Mouse (Mus musculus) neural tube, embryonic 10.5 days (tissue): Measurements from ENCODE around the gene Cep97.
A peak's percentile ranks its signal among the peaks of the same experiment; 100 is the strongest.
"Not testable (repeated sequence)": the region's sequence is repeated elsewhere in the genome, so short reads cannot be mapped to it uniquely, and the experiment has no call there.

ENCODE experiments used
- DNase-seq: peaks from one replicate; pipeline ENCODE4 v3.0.0-alpha.2; 2017; ENCODE audit warnings: low spot score; ENCODE audit errors: extremely low spot score

The Cep97 gene

DNA sequence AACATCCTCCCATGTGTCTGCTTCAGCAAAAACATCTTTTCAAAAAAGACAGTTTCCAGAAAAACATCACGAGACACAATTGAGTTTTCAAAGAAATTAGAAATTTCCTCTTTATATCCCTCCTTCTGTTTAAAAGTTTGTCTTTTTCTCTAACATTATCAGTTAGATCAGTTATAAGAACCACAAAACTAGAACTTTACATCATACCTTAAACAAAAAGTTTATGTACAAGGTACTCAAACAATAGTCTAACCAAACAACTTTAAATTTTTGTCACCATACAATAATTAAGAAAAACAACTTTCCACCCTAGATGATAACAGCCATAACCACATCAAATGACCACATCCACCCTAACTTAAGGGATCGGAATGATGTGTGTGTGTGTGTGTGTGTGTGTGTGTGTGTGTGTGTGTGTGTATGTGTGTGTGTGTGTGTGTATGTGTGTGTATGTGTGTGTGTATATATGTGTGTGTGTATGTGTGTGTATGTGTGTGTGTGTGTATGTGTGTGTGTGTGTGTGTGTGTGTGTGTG is 13.3 kb upstream of the Cep97 start:
- not testable (repeated sequence) for DNase-seq

- DNase-seq: no peak
These were observed 12.6 kb upstream of the Cep97 start for GRCm38 (mm10) chr16:55947266-55947665.

DNA sequence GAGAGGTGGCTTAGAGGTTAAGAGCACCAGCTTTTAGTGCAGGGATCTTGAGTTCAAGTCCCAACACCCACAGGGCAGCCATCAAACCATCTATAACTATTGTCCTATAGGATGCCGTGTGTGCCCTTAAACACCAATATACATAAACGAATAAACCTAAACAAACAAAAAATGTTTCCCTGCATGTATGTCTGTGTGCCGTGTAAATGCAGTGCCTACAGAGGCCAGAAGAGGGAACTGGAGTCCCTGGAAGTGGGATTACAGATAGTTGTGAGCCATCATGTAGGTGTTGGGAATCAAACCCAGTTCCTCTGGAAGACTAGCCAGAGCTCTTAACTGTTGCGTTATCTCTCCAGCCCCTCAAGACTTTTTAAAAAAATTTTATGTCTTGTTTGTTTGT is 6.1 kb upstream of the Cep97 start:
- DNase-seq: no peak

GRCm38 (mm10) chr16:55939703-55940102 is 5.0 kb upstream of the Cep97 start:
- no peak for DNase-seq

- DNase-seq: no peak
These were observed 4.1 kb upstream of the Cep97 start for GRCm38 (mm10) chr16:55938761-55939160.

GRCm38 (mm10) chr16:55933681-55934343 is 843 bp downstream of the Cep97 start:
- no peak for DNase-seq

GRCm38 (mm10) chr16:55924010-55924409 is 10.6 kb downstream of the Cep97 start:
- DNase-seq: no peak

- no peak for DNase-seq
These were observed 12.6 kb downstream of the Cep97 start for GRCm38 (mm10) chr16:55922079-55922478.

DNA sequence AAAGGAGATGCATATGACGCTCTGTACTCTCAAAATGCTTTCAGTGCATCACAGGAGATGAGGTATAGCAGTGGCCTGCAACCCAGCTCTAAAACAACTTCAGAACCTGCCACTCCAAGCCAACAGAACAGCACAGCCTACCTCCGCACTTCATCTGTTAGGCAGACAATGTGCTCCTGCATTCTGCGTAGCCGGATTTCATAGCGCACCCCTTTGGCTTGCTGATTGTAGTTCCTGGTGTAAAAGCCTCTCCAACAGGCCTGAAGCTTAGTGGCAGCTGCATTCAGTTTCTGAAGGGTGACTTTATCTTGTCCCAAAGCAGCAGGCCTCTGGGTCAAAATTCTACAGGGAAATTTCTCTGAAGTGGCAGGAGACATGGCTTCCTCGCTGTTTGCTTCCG is 19.9 kb downstream of the Cep97 start:
- no peak for DNase-seq

- no peak for DNase-seq
These were observed 24.4 kb downstream of the Cep97 start for GRCm38 (mm10) chr16:55910208-55910793.

DNA sequence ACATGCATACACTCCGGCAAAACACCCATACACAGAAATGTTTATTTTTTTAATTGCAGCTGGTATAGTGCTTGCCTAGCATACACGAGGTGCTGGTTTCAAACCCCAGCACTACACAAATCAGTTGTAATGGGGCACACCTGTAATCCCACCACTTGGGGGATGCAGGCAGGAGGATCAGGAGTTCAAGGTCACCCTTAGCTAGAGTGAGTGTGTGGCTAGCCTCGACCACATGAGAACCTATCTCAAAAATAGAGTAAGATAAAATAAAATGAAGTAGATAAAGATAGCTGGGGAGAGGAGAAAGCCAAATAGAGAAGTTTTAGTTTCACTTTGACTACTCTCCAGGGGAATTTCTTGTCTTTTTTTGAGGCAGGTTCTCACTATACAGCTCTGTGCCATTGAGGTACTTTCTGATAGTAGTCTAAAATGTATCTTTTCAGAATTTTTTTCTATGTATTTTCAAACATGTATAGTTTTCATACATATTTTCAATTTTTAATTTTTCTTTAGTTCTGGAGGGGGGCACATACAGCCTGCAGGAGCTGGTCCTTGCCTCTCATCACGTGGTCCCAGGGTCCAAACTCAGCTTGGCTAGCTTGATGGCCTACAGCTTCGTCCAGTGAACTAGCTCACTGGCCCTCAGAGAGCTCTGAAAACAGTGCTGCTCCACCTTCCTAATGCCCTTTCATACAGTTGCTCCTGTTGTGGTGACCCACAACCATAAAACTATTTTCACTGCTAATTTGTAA is 27.6 kb downstream of the Cep97 start:
- no peak for DNase-seq

GRCm38 (mm10) chr16:55905370-55905769 is 29.3 kb downstream of the Cep97 start:
- no peak for DNase-seq

- no peak for DNase-seq
These were observed 32.6 kb downstream of the Cep97 start for GRCm38 (mm10) chr16:55901839-55902756.

DNA sequence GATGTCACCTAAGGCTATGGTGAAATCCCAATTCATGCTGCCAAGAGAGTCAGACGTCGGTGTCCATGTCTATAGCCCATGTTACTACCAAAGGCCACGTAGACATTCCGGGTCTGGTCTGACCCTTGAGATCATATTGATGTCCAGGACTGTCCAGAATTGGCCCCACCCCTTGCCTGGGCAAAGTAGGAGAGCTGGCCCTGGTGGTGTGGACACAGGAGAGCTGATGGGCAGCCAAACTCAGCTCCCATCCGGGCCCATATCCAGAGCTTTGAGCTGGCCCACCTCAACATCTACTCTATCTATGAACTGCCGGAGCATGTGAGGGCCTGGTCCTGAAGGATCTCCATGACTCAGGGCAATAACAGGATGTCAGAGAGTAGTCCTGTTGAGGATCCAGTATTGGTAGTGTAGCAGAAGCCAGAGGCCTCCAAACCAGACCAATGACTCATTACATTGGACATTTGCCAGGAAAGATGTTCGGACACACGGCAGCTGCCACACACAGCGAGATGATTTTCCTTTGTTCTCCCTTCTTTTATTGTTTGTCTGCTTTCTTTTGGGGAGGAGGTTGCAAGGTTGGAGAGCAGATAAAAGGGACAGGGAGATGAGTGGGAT is 36.2 kb downstream of the Cep97 start:
- no peak for DNase-seq

DNA sequence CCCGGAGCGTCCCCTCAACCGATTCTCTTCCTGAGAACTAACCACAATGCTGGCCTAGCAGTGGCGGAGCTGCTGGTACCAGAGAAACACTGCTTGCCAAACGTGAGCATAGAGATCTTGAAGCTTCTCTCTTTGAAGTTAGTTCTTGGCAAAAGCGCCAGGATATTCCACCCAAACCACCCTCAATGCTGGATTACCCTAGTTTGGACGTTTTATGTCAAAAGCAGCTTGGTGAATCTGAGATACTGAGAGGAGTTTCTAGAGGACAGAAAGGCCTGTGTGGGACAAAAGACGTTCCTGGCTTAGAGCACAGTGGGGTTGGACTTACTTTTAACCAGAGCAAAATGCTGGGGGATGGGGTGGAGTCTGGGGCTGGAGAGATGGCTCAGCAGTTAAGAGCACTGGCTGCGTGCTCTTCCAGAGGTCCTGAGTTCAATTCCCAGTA is 39.0 kb downstream of the Cep97 start:
- no peak for DNase-seq

GRCm38 (mm10) chr16:55894893-55895650 is 39.6 kb downstream of the Cep97 start, which contains the start of gene Nxpe3:
TSS of gene Nxpe3 (minus strand) at chr16:55895285.
- DNase-seq: peak; percentile 95

- no peak for DNase-seq
These were observed 40.1 kb downstream of the Cep97 start for GRCm38 (mm10) chr16:55894536-55894892.

- DNase-seq: no peak
These were observed 41.1 kb downstream of the Cep97 start for GRCm38 (mm10) chr16:55893410-55894107.

DNA sequence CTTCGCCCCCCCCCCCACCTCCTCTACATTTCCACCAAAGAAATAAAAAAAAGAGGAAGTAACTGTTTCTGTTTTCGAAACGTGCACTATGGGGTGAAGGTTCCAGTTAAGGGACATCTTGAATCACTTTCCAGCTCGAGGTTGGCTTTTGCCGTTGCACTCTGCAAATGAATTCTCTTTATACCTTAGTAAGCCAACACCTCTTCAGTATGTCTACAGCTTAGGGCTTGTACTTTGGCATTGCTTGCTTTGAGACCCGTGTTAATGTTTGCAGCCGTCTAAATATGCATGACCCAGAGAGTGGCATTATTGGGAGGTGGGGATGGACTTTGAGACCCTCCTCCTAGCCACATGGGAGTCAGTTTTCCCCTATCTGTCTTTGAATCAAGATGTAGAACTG is 42.2 kb downstream of the Cep97 start:
- DNase-seq: no peak
